In the genomic region with DNA sequence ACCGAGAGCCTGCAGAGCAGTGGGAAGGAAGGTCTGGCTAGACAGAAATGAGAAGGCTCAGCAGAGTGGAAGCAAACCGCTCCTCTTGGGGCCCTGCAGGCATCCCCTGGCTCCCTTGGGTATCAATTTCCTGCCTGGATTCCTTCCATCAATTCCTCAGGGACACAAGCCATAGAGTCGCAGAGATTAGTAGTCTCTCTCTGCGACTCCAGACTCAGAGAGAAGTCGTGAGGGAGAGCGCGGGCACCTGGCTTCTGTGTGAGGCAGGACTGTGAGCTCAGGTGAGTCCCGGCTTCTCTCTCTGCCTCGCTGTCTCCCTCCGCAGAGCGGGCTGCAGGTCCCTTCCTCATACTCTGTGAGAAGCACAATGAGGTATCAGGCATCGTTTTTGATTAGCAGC, we compare ENCODE assay signal across 8 mouse cellular contexts.
DNase-seq lines count a peak whose midpoint lies in the region; ATAC-seq and TF ChIP-seq lines count a peak whose summit lies in the region.

No protein-coding gene starts in this region.

- 0 out of 2 replicates have a peak overlapping the region, but pooled peaks have one; percentile 8 for H3K4me2 ChIP-seq in forebrain, postnatal 0 days (ENCODE audit: low read depth)
- H3K4me2 ChIP-seq in lung, embryonic 15.5 days: peak overlapping the region; percentile 47

- 34% methylated on average over 12 of the region's 12 CpGs for WGBS in embryonic facial prominence, embryonic 10.5 days
- 37% methylated on average over 12 of the region's 12 CpGs for WGBS in forebrain, postnatal 0 days
- 19% methylated on average over 12 of the region's 12 CpGs for WGBS in lung, embryonic 15.5 days

- ATAC-seq in forebrain, postnatal 0 days: no peak
- ATAC-seq in lung, embryonic 15.5 days (ENCODE audit: borderline replicate concordance, extremely low read depth, low FRiP score, low TSS enrichment): 0 out of 2 replicates have a peak, but pooled peaks have one; percentile 20
- no peak for ATAC-seq in megakaryocyte progenitor cell, adult 5-6 weeks (replicated peaks; ENCODE audit: poor library complexity)

- peaks cover 52% of the 10 kb centered on the region for H3K4me1 ChIP-seq in embryonic facial prominence, embryonic 10.5 days
- no peaks in the 10 kb centered on the region for H3K4me1 ChIP-seq in forebrain, postnatal 0 days (ENCODE audit: insufficient read depth)
- peaks cover 36% of the 10 kb centered on the region for H3K4me1 ChIP-seq in lung, embryonic 15.5 days

- no peaks in the 10 kb centered on the region for H3K9me3 ChIP-seq in embryonic facial prominence, embryonic 10.5 days
- H3K9me3 ChIP-seq in forebrain, postnatal 0 days (ENCODE audit: low read length): no peaks in the 10 kb centered on the region
- no peaks in the 10 kb centered on the region for H3K9me3 ChIP-seq in lung, embryonic 15.5 days

- DNase-seq in embryonic facial prominence, embryonic 10.5 days (ENCODE audit: low spot score): peak; percentile 33
- DNase-seq in forebrain, postnatal 0 days: no peak
- peak; percentile 25 for DNase-seq in kidney, adult 18-20 months
- DNase-seq in right cerebral cortex, postnatal 14 days: no peak
- no peak for DNase-seq in cerebellum, postnatal 36 days
- DNase-seq in ovary, postnatal 14 days (ENCODE audit: low spot score): no peak

- TF ChIP-seq CTCF in forebrain, postnatal 0 days (IDR thresholded peaks at IDR 0.05; ENCODE audit: low read depth): no peak

- peaks cover 14% of the 10 kb centered on the region for H3K27me3 ChIP-seq in embryonic facial prominence, embryonic 10.5 days (replicated peaks; ENCODE audit: low read depth, poor library complexity, severe bottlenecking)
- peaks cover 9% of the 10 kb centered on the region for H3K27me3 ChIP-seq in forebrain, postnatal 0 days (ENCODE audit: insufficient read depth, low read length)
- H3K27me3 ChIP-seq in lung, embryonic 15.5 days: no peaks in the 10 kb centered on the region

- H3K27ac ChIP-seq in embryonic facial prominence, embryonic 10.5 days (replicated peaks): peak overlapping the region; percentile 51
- no peak overlapping the region for H3K27ac ChIP-seq in forebrain, postnatal 0 days (ENCODE audit: low read depth, low read length)
- no peak overlapping the region for H3K27ac ChIP-seq in lung, embryonic 15.5 days

- H3K4me3 ChIP-seq in embryonic facial prominence, embryonic 10.5 days: peak overlapping the region; percentile 19; the same call in 1 of the 2 replicates
- H3K4me3 ChIP-seq in forebrain, postnatal 0 days (ENCODE audit: low read depth, low read length): no peak overlapping the region
- H3K4me3 ChIP-seq in lung, embryonic 15.5 days: peak overlapping the region; percentile 3

- no peak overlapping the region for H3K9ac ChIP-seq in forebrain, postnatal 0 days
- H3K9ac ChIP-seq in lung, embryonic 15.5 days: no peak overlapping the region

- no peaks in the 10 kb centered on the region for H3K36me3 ChIP-seq in embryonic facial prominence, embryonic 10.5 days (replicated peaks)
- no peaks in the 10 kb centered on the region for H3K36me3 ChIP-seq in forebrain, postnatal 0 days (ENCODE audit: insufficient read depth)
- no peaks in the 10 kb centered on the region for H3K36me3 ChIP-seq in lung, embryonic 15.5 days

Comparison
In these comparisons a context has a peak if more than half of its experiments do, and no peak if none do; other contexts are left out.
1. DNase-seq: peak in embryonic facial prominence, embryonic 10.5 days (single experiment) and kidney, adult 18-20 months (single experiment); none in forebrain, postnatal 0 days (single experiment), right cerebral cortex, postnatal 14 days (single experiment), cerebellum, postnatal 36 days (0 of 2) and ovary, postnatal 14 days (single experiment).